Mouse (Mus musculus): ENCODE measurements around the gene Fntb. TPM values are rescaled to one million over a fixed set of nuclear protein-coding genes. Genes with fewer than 3 reads are reported as not detected.
A peak's percentile ranks its signal among the peaks of the same experiment; 100 is the strongest.
"Not testable (repeated sequence)": the region's sequence is repeated elsewhere in the genome, so short reads cannot be mapped to it uniquely, and the experiment has no call there.

The Fntb gene
- total RNA-seq, 2 experiments from 2014 or later, result 13.3 to 14.5 TPM

GRCm38 (mm10) chr12:76790446-76791084 is 25.2 kb downstream of the Fntb start:
- intact Hi-C loops (cut with DNase I), result no loop called here
- no peak for DNase-seq

GRCm38 (mm10) chr12:76792540-76792939 is 27.2 kb downstream of the Fntb start:
- DNase-seq; intact Hi-C loops (cut with DNase I): not testable (repeated sequence)

- intact Hi-C loops (cut with DNase I), result no loop called here
- no peak for DNase-seq
Observed at GRCm38 (mm10) chr12:76795350-76795749, 30.0 kb downstream of the Fntb start, which contains the start of gene Gpx2. Gene Gpx2 (minus strand): TSS chr12:76795554.

- intact Hi-C loops (cut with DNase I), result no loop called here
- no peak for DNase-seq
Observed at GRCm38 (mm10) chr12:76796938-76797539, 31.6 kb downstream of the Fntb start.

GRCm38 (mm10) chr12:76798008-76798720 is 32.8 kb downstream of the Fntb start:
- DNase-seq, result no peak
- intact Hi-C loops (cut with DNase I), result no loop called here

- intact Hi-C loops (cut with DNase I), result no loop called here
Observed at GRCm38 (mm10) chr12:76803028-76803427, 37.6 kb downstream of the Fntb start.

GRCm38 (mm10) chr12:76803700-76804252 is 38.4 kb downstream of the Fntb start:
- peak; percentile 43 to 47 for DNase-seq
- intact Hi-C loops (cut with DNase I), result loop anchor here (2.0 kb wide), 1 partner anchor 153 kb away; no protein-coding TSS in a partner anchor

More at GRCm38 (mm10) chr12:76803028-76803427, 37.6 kb downstream of the Fntb start:
- no peak for DNase-seq

GRCm38 (mm10) chr12:76805056-76805811 is 39.8 kb downstream of the Fntb start:
- DNase-seq, result no peak
- intact Hi-C loops (cut with DNase I), result loop anchor here (2.0 kb wide), 1 partner anchor 154 kb away; no protein-coding TSS in a partner anchor

- DNase-seq, result no peak
- intact Hi-C loops (cut with DNase I), result no loop called here
Observed at GRCm38 (mm10) chr12:76807796-76808195, 42.4 kb downstream of the Fntb start.

GRCm38 (mm10) chr12:76810491-76810890 is 45.1 kb downstream of the Fntb start:
- intact Hi-C loops (cut with DNase I), result no loop called here
- no peak for DNase-seq

GRCm38 (mm10) chr12:76811006-76811405 is 45.6 kb downstream of the Fntb start:
- no peak for DNase-seq
- intact Hi-C loops (cut with DNase I), result no loop called here

- DNase-seq, result no peak
- intact Hi-C loops (cut with DNase I), result no loop called here
Observed at GRCm38 (mm10) chr12:76813543-76813942, 48.2 kb downstream of the Fntb start.

- intact Hi-C loops (cut with DNase I), result no loop called here
- DNase-seq, result no peak
Observed at GRCm38 (mm10) chr12:76814120-76814519, 48.7 kb downstream of the Fntb start.

GRCm38 (mm10) chr12:76816720-76817119 is 51.3 kb downstream of the Fntb start:
- no peak for DNase-seq
- intact Hi-C loops (cut with DNase I), result no loop called here

- intact Hi-C loops (cut with DNase I), result no loop called here
Observed at GRCm38 (mm10) chr12:76817176-76817575, 51.8 kb downstream of the Fntb start.

GRCm38 (mm10) chr12:76818120-76818519 is 52.7 kb downstream of the Fntb start:
- intact Hi-C loops (cut with DNase I), result no loop called here
- DNase-seq, result no peak

More at GRCm38 (mm10) chr12:76817176-76817575, 51.8 kb downstream of the Fntb start:
- DNase-seq, result no peak

GRCm38 (mm10) chr12:76818908-76819307 is 53.5 kb downstream of the Fntb start:
- no peak for DNase-seq
- intact Hi-C loops (cut with DNase I), result no loop called here

- intact Hi-C loops (cut with DNase I), result no loop called here
Observed at GRCm38 (mm10) chr12:76819816-76820215, 54.4 kb downstream of the Fntb start.

GRCm38 (mm10) chr12:76820615-76821014 is 55.2 kb downstream of the Fntb start:
- DNase-seq, result no peak
- intact Hi-C loops (cut with DNase I), result no loop called here

More at GRCm38 (mm10) chr12:76819816-76820215, 54.4 kb downstream of the Fntb start:
- no peak for DNase-seq

GRCm38 (mm10) chr12:76822002-76822650 is 56.7 kb downstream of the Fntb start:
- intact Hi-C loops (cut with DNase I), result no loop called here
- peak; percentile 17 to 28 for DNase-seq

All from heart, postnatal 36 days (tissue).